Mouse (Mus musculus): ENCODE measurements around the gene Acta2. TPM values are rescaled to one million over a fixed set of nuclear protein-coding genes. Genes with fewer than 3 reads are reported as not detected.

The Acta2 gene
- polyA plus RNA-seq, 1 experiment from 2014 or later, result 31.1 TPM

- under 1% methylated on average over 62 of the region's 62 CpGs for WGBS
- peak within 1 kb of the TSS; percentile 74 for H3K4me3 ChIP-seq
- H3K27me3 ChIP-seq (ENCODE audit: insufficient read depth, poor library complexity, severe bottlenecking), result peaks cover 23% of the 10 kb centered on the region
- no peaks in the 10 kb centered on the region for H3K9me3 ChIP-seq
- H3K36me3 ChIP-seq, result no peaks in the 10 kb centered on the region
- peak; percentile 70 for DNase-seq (ENCODE audit: low spot score)
- H3K4me1 ChIP-seq (replicated peaks), result peaks cover 20% of the 10 kb centered on the region
- peak within 1 kb of the TSS; percentile 86 for H3K27ac ChIP-seq
Observed at GRCm38 (mm10) chr19:34192008-34192963, 63.1 kb downstream of the Acta2 start, which contains the start of gene Stambpl1. Gene Stambpl1 (plus strand): TSS chr19:34192229.

GRCm38 (mm10) chr19:34191645-34192007, 63.8 kb downstream of the Acta2 start:
- Histone ChIP-seq H3K27ac (peak overlapping the region; percentile 86), H3K27me3 (ENCODE audit: insufficient read depth, poor library complexity, severe bottlenecking) (peaks cover 23% of the 10 kb centered on the region), H3K36me3 (no peaks in the 10 kb centered on the region), H3K4me3 (peak overlapping the region; percentile 74), H3K4me1 (replicated peaks) (peaks cover 20% of the 10 kb centered on the region), H3K9me3 (no peaks in the 10 kb centered on the region)
- DNase-seq (ENCODE audit: low spot score), result no peak
- 21% methylated on average over 10 of the region's 10 CpGs for WGBS

Other genes starting within 250 kb of the Acta2 start
- not detected in 2 replicates for gene Lipk, start 247.3 kb downstream of the Acta2 start, polyA plus RNA-seq (2016; fragmentation: Nextera tagmentation; extraction: Ambion mirVana)
- not detected in 2 replicates for gene Lipn, start 188.2 kb downstream of the Acta2 start, polyA plus RNA-seq (2016; fragmentation: Nextera tagmentation; extraction: Ambion mirVana)
- gene Lipm, start 154.7 kb downstream of the Acta2 start, polyA plus RNA-seq (2016; fragmentation: Nextera tagmentation; extraction: Ambion mirVana), result not detected in 2 replicates
- gene Ankrd22, start 89.5 kb downstream of the Acta2 start, polyA plus RNA-seq (2016; fragmentation: Nextera tagmentation; extraction: Ambion mirVana), result not detected in 2 replicates
- 2.9 and 3.7 TPM in 2 replicates for gene Stambpl1, start 63.4 kb downstream of the Acta2 start, polyA plus RNA-seq (2016; fragmentation: Nextera tagmentation; extraction: Ambion mirVana)
- gene Fas, start 35.1 kb upstream of the Acta2 start, polyA plus RNA-seq (2016; fragmentation: Nextera tagmentation; extraction: Ambion mirVana), result 0.15 and 0.31 TPM in 2 replicates
- 0.24 and 0.37 TPM in 2 replicates for gene Ch25h, start 219.6 kb upstream of the Acta2 start, polyA plus RNA-seq (2016; fragmentation: Nextera tagmentation; extraction: Ambion mirVana)